Mouse (Mus musculus) embryonic facial prominence, embryonic 15.5 days (tissue): ENCODE results near the gene Cxcl9. TPM values are rescaled to one million over a fixed set of nuclear protein-coding genes. Genes with fewer than 3 reads are reported as not detected.
A peak's percentile ranks its signal among the peaks of the same experiment; 100 is the strongest.

Experiments
- ATAC-seq: fragments of 200-750 bp; cut with Nextera tagmentation; 2 replicates; pipeline ENCODE4 v1.8.0; 2017; ENCODE audit warnings: low read depth, moderate TSS enrichment; ENCODE audit not compliant: insufficient number of reproducible peaks, low FRiP score, low TSS enrichment
- H3K27ac ChIP-seq: fragments of 300-500 bp; sonication (generic); replicated peaks from 2 replicates; pipeline ENCODE4 v1.5.1; 2015; ENCODE audit warnings: mild to moderate bottlenecking, inconsistent platforms
- H3K27me3 ChIP-seq: fragments of 300-500 bp; sonication (generic); 2 replicates; pipeline ENCODE4 v1.6.1; 2015; ENCODE audit warnings: inconsistent platforms
- H3K36me3 ChIP-seq: fragments of 300-500 bp; sonication (generic); 2 replicates; pipeline ENCODE4 v1.6.1; 2015; ENCODE audit warnings: mild to moderate bottlenecking, inconsistent platforms
- H3K4me1 ChIP-seq: fragments of 300-500 bp; sonication (generic); 2 replicates; pipeline ENCODE4 v1.6.1; 2015; ENCODE audit warnings: inconsistent platforms
- H3K4me2 ChIP-seq: fragments of 300-500 bp; sonication (generic); replicated peaks from 2 replicates; pipeline ENCODE4 v1.6.1; 2015; ENCODE audit warnings: mild to moderate bottlenecking, inconsistent platforms
- H3K4me3 ChIP-seq: fragments of 300-500 bp; sonication (generic); replicated peaks from 2 replicates; pipeline ENCODE4 v1.5.1; 2015; ENCODE audit warnings: mild to moderate bottlenecking, inconsistent platforms
- H3K9ac ChIP-seq: fragments of 300-500 bp; sonication (generic); 2 replicates; pipeline ENCODE4 v1.6.1; 2015; ENCODE audit warnings: inconsistent platforms
- H3K9me3 ChIP-seq: fragments of 300-500 bp; sonication (generic); replicated peaks from 2 replicates; pipeline ENCODE4 v1.6.1; 2016; ENCODE audit warnings: inconsistent platforms
- WGBS: fragments of 180-500 bp; shearing (Covaris S2); methylation state at CpG from one replicate; pipeline ENCODE4 v1.1.7; 2015; 5-methylcytosine and 5-hydroxymethylcytosine counted together
- polyA plus RNA-seq: library from polyadenylated mRNA; unstranded; fragments of >200 nt; fragmentation: Nextera tagmentation; extraction: Ambion mirVana; gene quantifications from 2 replicates; pipeline ENCODE4 v1.2.1, GENCODE M21; 2015

The Cxcl9 gene
- polyA plus RNA-seq, 1 experiment from 2014 or later = 0.76 TPM

GRCm38 (mm10) chr5:92312046-92312715 is 15.7 kb downstream of the Cxcl9 start:
- Histone ChIP-seq H3K27ac (no peak overlapping the region), H3K36me3 (no peaks in the 10 kb centered on the region), H3K9ac (no peak overlapping the region), H3K27me3 (no peaks in the 10 kb centered on the region), H3K9me3 (no peaks in the 10 kb centered on the region), H3K4me3 (no peak overlapping the region), H3K4me2 (no peak overlapping the region), H3K4me1 (peaks cover 9% of the 10 kb centered on the region)
- ATAC-seq = no peak
- WGBS = 13% methylated on average over 13 of the region's 13 CpGs

GRCm38 (mm10) chr5:92309681-92310511 is 18.0 kb downstream of the Cxcl9 start, which contains the start of gene Sdad1:
Gene Sdad1 (minus strand): TSS chr5:92310479.
- peak; percentile 89 for ATAC-seq
- peak within 1 kb of the TSS; percentile 58 for H3K4me2 ChIP-seq

GRCm38 (mm10) chr5:92304291-92304690 is 23.6 kb downstream of the Cxcl9 start:
- H3K36me3 ChIP-seq = peaks cover 61% of the 10 kb centered on the region
- no peaks in the 10 kb centered on the region for H3K27me3 ChIP-seq
- no peak for ATAC-seq
- WGBS = 83% methylated on average over 3 of the region's 3 CpGs
- no peak overlapping the region for H3K27ac ChIP-seq
- no peak overlapping the region for H3K9ac ChIP-seq
- no peak overlapping the region for H3K4me3 ChIP-seq
- no peaks in the 10 kb centered on the region for H3K9me3 ChIP-seq
- H3K4me2 ChIP-seq = no peak overlapping the region
- peaks cover 9% of the 10 kb centered on the region for H3K4me1 ChIP-seq

More at GRCm38 (mm10) chr5:92309681-92310511, 18.0 kb downstream of the Cxcl9 start, which contains the start of gene Sdad1:
- 3% methylated on average over 41 of the region's 41 CpGs for WGBS
- Histone ChIP-seq H3K27ac (peak within 1 kb of the TSS; percentile 44; the same call in 1 of the 2 replicates), H3K4me1 (peaks cover 9% of the 10 kb centered on the region), H3K27me3 (no peaks in the 10 kb centered on the region), H3K36me3 (peaks cover 9% of the 10 kb centered on the region), H3K9ac (peak within 1 kb of the TSS; percentile 65), H3K9me3 (no peaks in the 10 kb centered on the region), H3K4me3 (peak within 1 kb of the TSS; percentile 75)

- Histone ChIP-seq H3K9me3 (no peaks in the 10 kb centered on the region), H3K9ac (no peak overlapping the region), H3K4me1 (no peaks in the 10 kb centered on the region), H3K27me3 (no peaks in the 10 kb centered on the region), H3K36me3 (peaks cover 75% of the 10 kb centered on the region), H3K4me2 (no peak overlapping the region), H3K4me3 (no peak overlapping the region), H3K27ac (no peak overlapping the region)
- ATAC-seq = no peak
- 89% methylated on average over 13 of the region's 13 CpGs for WGBS
Measured at GRCm38 (mm10) chr5:92302149-92302840, 25.6 kb downstream of the Cxcl9 start.

GRCm38 (mm10) chr5:92294525-92294924 is 33.4 kb downstream of the Cxcl9 start:
- Histone ChIP-seq H3K36me3 (peaks cover 91% of the 10 kb centered on the region), H3K27ac (no peak overlapping the region), H3K4me3 (no peak overlapping the region), H3K4me2 (no peak overlapping the region), H3K27me3 (no peaks in the 10 kb centered on the region), H3K9ac (no peak overlapping the region), H3K9me3 (no peaks in the 10 kb centered on the region), H3K4me1 (no peaks in the 10 kb centered on the region)
- no peak for ATAC-seq
- 81% methylated on average over 2 of the region's 2 CpGs for WGBS

- Histone ChIP-seq H3K36me3 (peaks cover 94% of the 10 kb centered on the region), H3K9ac (no peak overlapping the region), H3K27ac (no peak overlapping the region), H3K4me1 (no peaks in the 10 kb centered on the region), H3K4me2 (no peak overlapping the region), H3K9me3 (no peaks in the 10 kb centered on the region), H3K4me3 (no peak overlapping the region), H3K27me3 (no peaks in the 10 kb centered on the region)
- 89% methylated on average over 6 of the region's 6 CpGs for WGBS
- ATAC-seq = no peak
Measured at GRCm38 (mm10) chr5:92291652-92292414, 36.0 kb downstream of the Cxcl9 start.

GRCm38 (mm10) chr5:92287840-92288239 is 40.0 kb downstream of the Cxcl9 start:
- Histone ChIP-seq H3K27me3 (no peaks in the 10 kb centered on the region), H3K27ac (no peak overlapping the region), H3K36me3 (peaks cover 72% of the 10 kb centered on the region), H3K9ac (no peak overlapping the region), H3K4me3 (no peak overlapping the region), H3K9me3 (no peaks in the 10 kb centered on the region), H3K4me2 (no peak overlapping the region), H3K4me1 (no peaks in the 10 kb centered on the region)
- ATAC-seq = no peak
- 73% methylated on average over 6 of the region's 6 CpGs for WGBS

- no peak overlapping the region for H3K9ac ChIP-seq
- peaks cover 28% of the 10 kb centered on the region for H3K36me3 ChIP-seq
- H3K4me3 ChIP-seq = no peak overlapping the region
- 65% methylated on average over 3 of the region's 3 CpGs for WGBS
- H3K27me3 ChIP-seq = no peaks in the 10 kb centered on the region
- no peak overlapping the region for H3K27ac ChIP-seq
- H3K4me2 ChIP-seq = no peak overlapping the region
- H3K9me3 ChIP-seq = no peaks in the 10 kb centered on the region
- H3K4me1 ChIP-seq = peaks cover 14% of the 10 kb centered on the region
- ATAC-seq = no peak
Measured at GRCm38 (mm10) chr5:92283107-92283506, 44.8 kb downstream of the Cxcl9 start.

GRCm38 (mm10) chr5:92282571-92282970 is 45.3 kb downstream of the Cxcl9 start:
- no peak for ATAC-seq
- Histone ChIP-seq H3K9ac (no peak overlapping the region), H3K27me3 (no peaks in the 10 kb centered on the region), H3K4me2 (no peak overlapping the region), H3K27ac (no peak overlapping the region), H3K4me3 (no peak overlapping the region), H3K36me3 (peaks cover 22% of the 10 kb centered on the region), H3K9me3 (no peaks in the 10 kb centered on the region), H3K4me1 (peaks cover 14% of the 10 kb centered on the region)
- 68% methylated on average over 4 of the region's 4 CpGs for WGBS

- Histone ChIP-seq H3K4me1 (peaks cover 14% of the 10 kb centered on the region), H3K4me2 (0 out of 2 replicates have a peak overlapping the region, but pooled peaks have one; percentile 94), H3K27me3 (no peaks in the 10 kb centered on the region), H3K9me3 (no peaks in the 10 kb centered on the region), H3K4me3 (no peak overlapping the region), H3K27ac (no peak overlapping the region), H3K9ac (no peak overlapping the region), H3K36me3 (no peaks in the 10 kb centered on the region)
- no peak for ATAC-seq
- 76% methylated on average over 10 of the region's 10 CpGs for WGBS
Measured at GRCm38 (mm10) chr5:92278942-92279537, 48.8 kb downstream of the Cxcl9 start.
